In the genomic region with DNA sequence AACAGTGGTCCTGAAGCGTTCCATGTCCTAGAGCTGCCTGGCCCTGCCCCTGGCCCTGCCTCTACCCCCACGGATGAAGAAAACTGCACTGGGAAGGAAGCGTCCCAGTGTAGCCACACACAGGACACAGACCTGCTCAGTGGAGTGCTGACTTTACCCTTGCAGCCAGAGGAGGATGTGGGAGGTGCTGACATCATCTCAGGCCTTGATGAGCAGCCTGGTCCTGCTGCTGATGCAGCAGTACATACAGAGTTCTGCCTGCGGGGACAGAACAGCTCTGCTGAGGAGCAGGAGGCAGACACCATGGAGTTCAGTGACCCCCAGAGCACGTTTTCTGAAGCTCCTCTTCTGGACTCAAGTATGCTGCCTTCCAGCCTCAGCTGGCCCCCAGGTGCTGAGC, we compare ENCODE assay signal across 19 mouse cellular contexts. TPM values are rescaled to one million over a fixed set of nuclear protein-coding genes. Genes with fewer than 3 reads are reported as not detected.
DNase-seq lines count a peak whose midpoint lies in the region; TF ChIP-seq lines count a peak whose summit lies in the region.
"Had no signal": no experiment of that assay in that cellular context is flagged by ENCODE, and none has a peak within 500 bp of the region (broad histone marks: within the 10 kb centered on the region; RNA-seq: fewer than 3 reads in every experiment).

No protein-coding gene starts in this region.

- TF ChIP-seq CTCF in left cerebral cortex, adult 2 months (IDR thresholded peaks at IDR 0.05): peak; percentile 5; the same call in 1 of the 2 replicates

- H3K27ac ChIP-seq in left cerebral cortex, adult 2 months: peak overlapping the region; percentile 80
- H3K27ac ChIP-seq in brown adipose tissue, adult 24 weeks (replicated peaks; ENCODE audit: low read depth, low read length): peak overlapping the region; percentile 38; the same call in 1 of the 2 replicates
- H3K27ac ChIP-seq: forebrain, embryonic 13.5 days; hindbrain, embryonic 15.5 days; neural tube, embryonic 13.5 days had no signal

- no peak overlapping the region for H3K4me3 ChIP-seq in left cerebral cortex, adult 2 months
- no peak overlapping the region for H3K4me3 ChIP-seq in brown adipose tissue, adult 24 weeks (ENCODE audit: insufficient read depth, low read depth, low read length)
- H3K4me3 ChIP-seq: forebrain, embryonic 13.5 days; hindbrain, embryonic 15.5 days; neural tube, embryonic 13.5 days had no signal

- intact Hi-C loops in heart, postnatal 36 days (cut with DNase I): no loop called here
- intact Hi-C loops in left cerebral cortex, adult 2 months (cut with DNase I): no loop called here
- intact Hi-C loops in left cerebral cortex, postnatal 4 days (cut with DNase I): no loop called here

- H3K4me1 ChIP-seq in brown adipose tissue, adult 24 weeks (ENCODE audit: control insufficient read depth, insufficient read depth, insufficient read length, low read length): no peaks in the 10 kb centered on the region
- H3K4me1 ChIP-seq: forebrain, embryonic 13.5 days; hindbrain, embryonic 15.5 days; neural tube, embryonic 13.5 days had no signal

- peak; percentile 92 for DNase-seq in heart, adult 11 months
- no peak for DNase-seq in heart, postnatal 36 days
- peak; percentile 27 to 49 for DNase-seq in left cerebral cortex, adult 2 months (ENCODE audit: extremely low spot score in 1 of 2, low spot score in 2 of 2)
- DNase-seq in left cerebral cortex, postnatal 4 days: no peak
- DNase-seq in 416B (ENCODE audit: low read depth): peak; percentile 17
- DNase-seq in adrenal gland, postnatal 14 days: no peak
- DNase-seq in ovary, adult 18-20 months (ENCODE audit: low spot score): no peak
- DNase-seq: adrenal gland, adult 8-10 months; B cell, adult 2 months; cerebellum, postnatal 10 days; gastrocnemius, postnatal 10 days; heart, postnatal 10 days; kidney, adult 8-10 months; lung, postnatal 10 days; thymus, postnatal 4 days had no signal

RNA-seq across cellular contexts. Expression of gene Tecpr2, which starts 43.8 kb away (rescaled TPM):
- total RNA-seq in heart, postnatal 36 days (2021): 1 to 10 TPM; 5.1 to 5.6 TPM
- total RNA-seq in left cerebral cortex, adult 2 months (2021): 10 to 100 TPM; 46.7 to 50.0 TPM
- total RNA-seq in left cerebral cortex, postnatal 4 days (2021): 10 to 100 TPM; 29.8 to 30.7 TPM
- 3.3 TPM in 2 replicates for polyA plus RNA-seq in brown adipose tissue, adult 24 weeks (2012; ENCODE audit: insufficient read depth, insufficient read length, missing spikeins)
- 9.1 and 10.3 TPM in 2 replicates for total RNA-seq in adrenal gland, postnatal 14 days (2021)

RNA-seq across cellular contexts. Expression of gene Cinp, which starts 43.9 kb away (rescaled TPM):
- 10 to 100 TPM; 34.2 to 34.8 TPM for total RNA-seq in heart, postnatal 36 days (2021)
- total RNA-seq in left cerebral cortex, adult 2 months (2021): 100 to 1,000 TPM in 1 of 2 experiments, 10 to 100 TPM in 1; 94.4 to 107 TPM
- 10 to 100 TPM; 64.9 to 65.8 TPM for total RNA-seq in left cerebral cortex, postnatal 4 days (2021)
- polyA plus RNA-seq in brown adipose tissue, adult 24 weeks (2012; ENCODE audit: insufficient read depth, insufficient read length, missing spikeins): 35.5 and 37.9 TPM in 2 replicates
- total RNA-seq in adrenal gland, postnatal 14 days (2021): 47.4 and 50.2 TPM in 2 replicates

RNA-seq across cellular contexts. Expression of gene Ankrd9, which starts 46.0 kb away (rescaled TPM):
- total RNA-seq in heart, postnatal 36 days (2021): 10 to 100 TPM; 67.9 to 85.3 TPM
- 10 to 100 TPM; 18.8 to 21.4 TPM for total RNA-seq in left cerebral cortex, adult 2 months (2021)
- 1 to 10 TPM; 4.0 to 4.2 TPM for total RNA-seq in left cerebral cortex, postnatal 4 days (2021)
- 20.9 and 25.8 TPM in 2 replicates for polyA plus RNA-seq in brown adipose tissue, adult 24 weeks (2012; ENCODE audit: insufficient read depth, insufficient read length, missing spikeins)
- total RNA-seq in adrenal gland, postnatal 14 days (2021): 52.5 and 55.7 TPM in 2 replicates

Comparison
In these comparisons a context has a peak if more than half of its experiments do, and no peak if none do; other contexts are left out.
1. DNase-seq: peak in heart, adult 11 months (single experiment), left cerebral cortex, adult 2 months (2 of 2) and 416B (single experiment); none in heart, postnatal 36 days (0 of 2), left cerebral cortex, postnatal 4 days (single experiment), adrenal gland, postnatal 14 days (single experiment) and ovary, adult 18-20 months (single experiment).